Mouse (Mus musculus): Measurements from ENCODE around the gene Fgf18. TPM values are rescaled to one million over a fixed set of nuclear protein-coding genes. Genes with fewer than 3 reads are reported as not detected.

Gene Fgf18
- polyA plus RNA-seq, 1 experiment from 2014 or later = 9.2 TPM

DNA sequence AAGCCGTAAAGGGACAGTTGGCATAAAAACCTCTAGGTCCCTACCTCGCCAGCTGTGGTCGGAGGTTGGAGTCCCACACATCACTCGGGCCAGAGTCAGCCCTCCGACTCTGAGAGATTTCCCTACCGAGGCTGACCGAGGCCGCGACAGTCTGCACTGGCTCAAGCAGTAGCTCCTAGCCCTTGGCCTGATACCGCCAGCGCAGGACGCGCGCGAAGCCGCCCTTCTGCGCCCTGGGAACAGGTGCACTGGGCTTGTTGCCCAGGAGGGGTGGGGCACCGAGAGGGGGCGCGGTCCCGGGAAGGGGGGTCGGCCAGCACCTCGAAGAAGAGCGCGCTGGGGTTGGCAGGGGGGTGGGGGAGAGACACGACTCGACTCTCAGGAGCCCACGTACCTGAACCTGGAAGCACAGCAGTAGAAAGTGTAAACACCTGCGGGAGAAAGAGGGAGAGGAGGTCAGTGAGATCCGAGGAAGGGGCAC, 509 bp downstream of the Fgf18 start:
- H3K27me3 ChIP-seq (ENCODE audit: control insufficient read depth, insufficient read depth, low read length) = no peaks in the 10 kb centered on the region; the same call in 1 of the 2 replicates
- H3K4me2 ChIP-seq (ENCODE audit: low read depth, low read length) = peak overlapping the region; percentile 94
- peaks cover 12% of the 10 kb centered on the region for H3K36me3 ChIP-seq (ENCODE audit: control insufficient read depth, insufficient read depth)
- peaks cover 46% of the 10 kb centered on the region for H3K4me1 ChIP-seq (ENCODE audit: control insufficient read depth, insufficient read depth, low read length)
- peak overlapping the region; percentile 98 for H3K27ac ChIP-seq (ENCODE audit: low read length)
- peak; percentile 29 for ATAC-seq (replicated peaks; ENCODE audit: extremely low read depth, insufficient read depth, low FRiP score)
- H3K4me3 ChIP-seq (ENCODE audit: low read length) = peak overlapping the region; percentile 75
- WGBS = 1% methylated on average over 30 of the region's 30 CpGs
- H3K9ac ChIP-seq (ENCODE audit: low read length) = peak overlapping the region; percentile 83
- H3K9me3 ChIP-seq (replicated peaks; ENCODE audit: control insufficient read depth, low read length) = no peaks in the 10 kb centered on the region

- Histone ChIP-seq H3K9me3 (replicated peaks; ENCODE audit: control insufficient read depth, low read length) (no peaks in the 10 kb centered on the region), H3K9ac (ENCODE audit: low read length) (no peak overlapping the region), H3K27me3 (ENCODE audit: control insufficient read depth, insufficient read depth, low read length) (no peaks in the 10 kb centered on the region; the same call in 1 of the 2 replicates), H3K27ac (ENCODE audit: low read length) (peak overlapping the region; percentile 98), H3K36me3 (ENCODE audit: control insufficient read depth, insufficient read depth) (peaks cover 10% of the 10 kb centered on the region), H3K4me1 (ENCODE audit: control insufficient read depth, insufficient read depth, low read length) (peaks cover 48% of the 10 kb centered on the region), H3K4me2 (ENCODE audit: low read depth, low read length) (peak overlapping the region; percentile 67), H3K4me3 (ENCODE audit: low read length) (peak overlapping the region; percentile 75)
- 4% methylated on average over 8 of the region's 9 CpGs for WGBS
- peak; percentile 75 for ATAC-seq (replicated peaks; ENCODE audit: extremely low read depth, insufficient read depth, low FRiP score)
Measured at GRCm38 (mm10) chr11:33146143-33146497, 1.1 kb downstream of the Fgf18 start.

GRCm38 (mm10) chr11:33145201-33146142, 1.7 kb downstream of the Fgf18 start:
- Histone ChIP-seq H3K9me3 (replicated peaks; ENCODE audit: control insufficient read depth, low read length) (no peaks in the 10 kb centered on the region), H3K27me3 (ENCODE audit: control insufficient read depth, insufficient read depth, low read length) (no peaks in the 10 kb centered on the region; the same call in 1 of the 2 replicates), H3K4me1 (ENCODE audit: control insufficient read depth, insufficient read depth, low read length) (peaks cover 48% of the 10 kb centered on the region), H3K4me3 (ENCODE audit: low read length) (peak overlapping the region; percentile 26), H3K4me2 (ENCODE audit: low read depth, low read length) (peak overlapping the region; percentile 67), H3K27ac (ENCODE audit: low read length) (peak overlapping the region; percentile 98), H3K9ac (ENCODE audit: low read length) (peak overlapping the region; percentile 55), H3K36me3 (ENCODE audit: control insufficient read depth, insufficient read depth) (peaks cover 6% of the 10 kb centered on the region)
- ATAC-seq (replicated peaks; ENCODE audit: extremely low read depth, insufficient read depth, low FRiP score) = no peak
- WGBS = 33% methylated on average over 7 of the region's 7 CpGs

GRCm38 (mm10) chr11:33143906-33144305, 3.3 kb downstream of the Fgf18 start:
- 23% methylated on average over 9 of the region's 9 CpGs for WGBS
- Histone ChIP-seq H3K9me3 (replicated peaks; ENCODE audit: control insufficient read depth, low read length) (no peaks in the 10 kb centered on the region), H3K9ac (ENCODE audit: low read length) (no peak overlapping the region), H3K27ac (ENCODE audit: low read length) (peak overlapping the region; percentile 87; the same call in 1 of the 2 replicates), H3K4me2 (ENCODE audit: low read depth, low read length) (peak overlapping the region; percentile 9; the same call in 1 of the 2 replicates), H3K4me1 (ENCODE audit: control insufficient read depth, insufficient read depth, low read length) (peaks cover 51% of the 10 kb centered on the region), H3K27me3 (ENCODE audit: control insufficient read depth, insufficient read depth, low read length) (no peaks in the 10 kb centered on the region; the same call in 1 of the 2 replicates), H3K4me3 (ENCODE audit: low read length) (no peak overlapping the region), H3K36me3 (ENCODE audit: control insufficient read depth, insufficient read depth) (no peaks in the 10 kb centered on the region)
- ATAC-seq (replicated peaks; ENCODE audit: extremely low read depth, insufficient read depth, low FRiP score) = no peak

GRCm38 (mm10) chr11:33142801-33143200, 4.4 kb downstream of the Fgf18 start:
- Histone ChIP-seq H3K4me1 (ENCODE audit: control insufficient read depth, insufficient read depth, low read length) (peaks cover 48% of the 10 kb centered on the region), H3K9ac (ENCODE audit: low read length) (0 out of 2 replicates have a peak overlapping the region, but pooled peaks have one; percentile 22), H3K27me3 (ENCODE audit: control insufficient read depth, insufficient read depth, low read length) (no peaks in the 10 kb centered on the region; the same call in 1 of the 2 replicates), H3K4me3 (ENCODE audit: low read length) (no peak overlapping the region), H3K27ac (ENCODE audit: low read length) (peak overlapping the region; percentile 87), H3K9me3 (replicated peaks; ENCODE audit: control insufficient read depth, low read length) (no peaks in the 10 kb centered on the region), H3K4me2 (ENCODE audit: low read depth, low read length) (peak overlapping the region; percentile 50), H3K36me3 (ENCODE audit: control insufficient read depth, insufficient read depth) (no peaks in the 10 kb centered on the region)
- peak; percentile 44 for ATAC-seq (replicated peaks; ENCODE audit: extremely low read depth, insufficient read depth, low FRiP score)
- WGBS = 13% methylated on average over 1 of the region's 1 CpGs

GRCm38 (mm10) chr11:33140111-33140460, 7.1 kb downstream of the Fgf18 start:
- peaks cover 42% of the 10 kb centered on the region for H3K4me1 ChIP-seq (ENCODE audit: control insufficient read depth, insufficient read depth, low read length)
- H3K4me2 ChIP-seq (ENCODE audit: low read depth, low read length) = no peak overlapping the region
- H3K9me3 ChIP-seq (replicated peaks; ENCODE audit: control insufficient read depth, low read length) = no peaks in the 10 kb centered on the region
- no peak overlapping the region for H3K27ac ChIP-seq (ENCODE audit: low read length)
- H3K27me3 ChIP-seq (ENCODE audit: control insufficient read depth, insufficient read depth, low read length) = no peaks in the 10 kb centered on the region; the same call in 1 of the 2 replicates
- H3K4me3 ChIP-seq (ENCODE audit: low read length) = no peak overlapping the region
- ATAC-seq (replicated peaks; ENCODE audit: extremely low read depth, insufficient read depth, low FRiP score) = no peak
- no peaks in the 10 kb centered on the region for H3K36me3 ChIP-seq (ENCODE audit: control insufficient read depth, insufficient read depth)
- 88% methylated on average over 5 of the region's 5 CpGs for WGBS
- H3K9ac ChIP-seq (ENCODE audit: low read length) = no peak overlapping the region

DNA sequence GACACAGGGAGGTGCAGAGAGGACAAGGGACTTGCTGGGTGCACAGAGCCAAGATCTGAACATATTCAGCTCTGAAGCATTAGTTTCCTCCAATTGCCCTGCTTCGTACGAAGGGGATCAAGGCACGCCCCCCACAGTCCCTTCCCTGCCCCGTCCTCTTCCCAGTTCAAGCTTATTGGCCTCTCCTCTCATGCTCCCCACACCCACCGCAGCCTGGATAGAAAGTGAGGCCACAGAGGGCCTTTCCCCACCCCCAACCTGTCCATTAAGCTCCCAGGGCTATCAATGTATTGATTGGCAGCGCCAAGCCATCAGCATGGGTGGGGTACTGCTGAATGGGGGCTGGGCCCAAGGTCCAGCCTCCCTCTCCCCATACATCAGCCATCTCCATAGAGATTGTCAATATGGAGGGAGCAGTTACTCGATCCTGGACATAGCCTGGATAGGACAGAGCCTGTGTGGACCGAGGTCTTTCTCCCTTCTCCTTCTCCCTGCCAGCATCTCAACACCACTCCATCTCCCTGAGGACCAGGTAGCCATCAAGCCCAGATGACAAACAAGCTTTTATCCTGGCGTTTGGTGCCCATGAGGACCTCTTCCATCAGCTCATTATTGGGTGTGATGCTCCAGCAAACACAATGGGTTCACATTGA, 7.6 kb downstream of the Fgf18 start:
- 82% methylated on average over 9 of the region's 9 CpGs for WGBS
- no peak overlapping the region for H3K9ac ChIP-seq (ENCODE audit: low read length)
- no peaks in the 10 kb centered on the region for H3K9me3 ChIP-seq (replicated peaks; ENCODE audit: control insufficient read depth, low read length)
- H3K27me3 ChIP-seq (ENCODE audit: control insufficient read depth, insufficient read depth, low read length) = no peaks in the 10 kb centered on the region; the same call in 1 of the 2 replicates
- H3K4me1 ChIP-seq (ENCODE audit: control insufficient read depth, insufficient read depth, low read length) = peaks cover 38% of the 10 kb centered on the region
- no peak overlapping the region for H3K4me3 ChIP-seq (ENCODE audit: low read length)
- H3K4me2 ChIP-seq (ENCODE audit: low read depth, low read length) = no peak overlapping the region
- H3K36me3 ChIP-seq (ENCODE audit: control insufficient read depth, insufficient read depth) = no peaks in the 10 kb centered on the region
- no peak overlapping the region for H3K27ac ChIP-seq (ENCODE audit: low read length)
- no peak for ATAC-seq (replicated peaks; ENCODE audit: extremely low read depth, insufficient read depth, low FRiP score)

DNA sequence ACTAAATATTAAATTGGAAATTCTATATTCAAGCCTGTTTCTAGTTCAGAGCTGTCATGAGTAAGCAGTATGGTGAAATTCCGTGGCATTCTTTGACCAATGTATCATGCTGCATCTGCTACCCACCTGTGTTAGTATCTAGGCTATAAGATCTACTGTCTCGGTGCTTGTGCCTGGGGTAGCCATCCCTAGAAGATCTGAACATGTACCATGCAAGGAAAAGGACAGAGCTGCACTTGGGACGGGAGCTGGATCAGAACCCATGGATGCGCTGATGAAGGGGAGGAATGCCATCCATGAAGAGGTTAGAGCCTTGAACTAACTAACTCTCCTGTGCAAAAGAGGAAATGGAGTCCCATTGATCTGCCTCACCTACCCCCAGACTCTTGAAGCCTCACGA, 8.5 kb downstream of the Fgf18 start:
- no peaks in the 10 kb centered on the region for H3K36me3 ChIP-seq (ENCODE audit: control insufficient read depth, insufficient read depth)
- H3K4me2 ChIP-seq (ENCODE audit: low read depth, low read length) = no peak overlapping the region
- H3K9me3 ChIP-seq (replicated peaks; ENCODE audit: control insufficient read depth, low read length) = no peaks in the 10 kb centered on the region
- ATAC-seq (replicated peaks; ENCODE audit: extremely low read depth, insufficient read depth, low FRiP score) = no peak
- no peak overlapping the region for H3K9ac ChIP-seq (ENCODE audit: low read length)
- peaks cover 29% of the 10 kb centered on the region for H3K4me1 ChIP-seq (ENCODE audit: control insufficient read depth, insufficient read depth, low read length)
- no peak overlapping the region for H3K27ac ChIP-seq (ENCODE audit: low read length)
- 90% methylated on average over 5 of the region's 5 CpGs for WGBS
- H3K27me3 ChIP-seq (ENCODE audit: control insufficient read depth, insufficient read depth, low read length) = no peaks in the 10 kb centered on the region; the same call in 1 of the 2 replicates
- H3K4me3 ChIP-seq (ENCODE audit: low read length) = no peak overlapping the region
